Mouse (Mus musculus) layer of hippocampus, adult 18-20 months (tissue): ENCODE results near the gene Zfp775. TPM values are rescaled to one million over a fixed set of nuclear protein-coding genes. Genes with fewer than 3 reads are reported as not detected.

Experiments used
- DNase-seq, 2 experiments: peaks; one replicate each; pipeline ENCODE4 v3.0.0; 2022; ENCODE audit warnings: low spot score in 2 of 2
- total RNA-seq, 2 experiments: library from RNA; stranded (reverse); gene quantifications; 2 replicates each; pipeline ENCODE4 v1.2.3; 2021

The Zfp775 gene
- total RNA-seq, 2 experiments from 2014 or later = 7.1 to 8.2 TPM

- peak; percentile 50 to 66 for DNase-seq
Measured at GRCm38 (mm10) chr6:48626984-48627383, 25.1 kb downstream of the Zfp775 start.

- no peak for DNase-seq
Measured at GRCm38 (mm10) chr6:48627511-48627924, 25.7 kb downstream of the Zfp775 start.

- no peak for DNase-seq
Measured at GRCm38 (mm10) chr6:48628377-48628776, 26.5 kb downstream of the Zfp775 start.

- peak; percentile 40 to 74 for DNase-seq
Measured at GRCm38 (mm10) chr6:48628808-48629660, 27.2 kb downstream of the Zfp775 start.

- DNase-seq = no peak
Measured at GRCm38 (mm10) chr6:48629661-48630034, 27.8 kb downstream of the Zfp775 start.

- no peak for DNase-seq
Measured at GRCm38 (mm10) chr6:48630831-48631230, 29.0 kb downstream of the Zfp775 start.

- DNase-seq = no peak
Measured at GRCm38 (mm10) chr6:48635105-48635504, 33.2 kb downstream of the Zfp775 start.

- no peak for DNase-seq
Measured at GRCm38 (mm10) chr6:48636515-48636914, 34.7 kb downstream of the Zfp775 start.

GRCm38 (mm10) chr6:48637811-48638500 is 36.1 kb downstream of the Zfp775 start:
- no peak for DNase-seq

GRCm38 (mm10) chr6:48638553-48638952 is 36.7 kb downstream of the Zfp775 start:
- DNase-seq = no peak

- DNase-seq = no peak
Measured at GRCm38 (mm10) chr6:48641391-48641790, 39.5 kb downstream of the Zfp775 start.

GRCm38 (mm10) chr6:48642764-48643292 is 41.0 kb downstream of the Zfp775 start:
- peak in 1 of 2 experiments; percentile 60 for DNase-seq

GRCm38 (mm10) chr6:48645660-48646308 is 43.9 kb downstream of the Zfp775 start:
- peak; percentile 45 to 77 for DNase-seq

- no peak for DNase-seq
Measured at GRCm38 (mm10) chr6:48646309-48646690, 44.4 kb downstream of the Zfp775 start.

GRCm38 (mm10) chr6:48646995-48647394 is 45.1 kb downstream of the Zfp775 start, which contains the start of gene Gimap8:
Gimap8 (plus strand) TSS chr6:48647234.
- DNase-seq = peak in 1 of 2 experiments; percentile 34

GRCm38 (mm10) chr6:48647611-48648010 is 45.7 kb downstream of the Zfp775 start:
- DNase-seq = no peak

- no peak for DNase-seq
Measured at GRCm38 (mm10) chr6:48648779-48649178, 46.9 kb downstream of the Zfp775 start.

- no peak for DNase-seq
Measured at GRCm38 (mm10) chr6:48650041-48650440, 48.2 kb downstream of the Zfp775 start.

GRCm38 (mm10) chr6:48658721-48659120 is 56.9 kb downstream of the Zfp775 start:
- no peak for DNase-seq

GRCm38 (mm10) chr6:48664750-48665149 is 62.9 kb downstream of the Zfp775 start:
- DNase-seq = no peak

- DNase-seq = no peak
Measured at GRCm38 (mm10) chr6:48665471-48665870, 63.6 kb downstream of the Zfp775 start.
